Mouse (Mus musculus) stomach, embryonic 14.5 days (tissue): Measurements from ENCODE around the gene Gm1113. TPM values are rescaled to one million over a fixed set of nuclear protein-coding genes. Genes with fewer than 3 reads are reported as not detected.

ENCODE experiments used
- ATAC-seq: fragments of 200-750 bp; cut with Nextera tagmentation; 2 replicates; pipeline ENCODE4 v1.8.0; 2017; ENCODE audit warnings: low read depth, moderate TSS enrichment; ENCODE audit not compliant: insufficient number of reproducible peaks, insufficient read depth, low FRiP score
- H3K27ac ChIP-seq: fragments of 300-500 bp; sonication (generic); 2 replicates; pipeline ENCODE4 v1.5.1; 2014; ENCODE audit warnings: mild to moderate bottlenecking, low read length, moderate library complexity, mixed read lengths
- H3K27me3 ChIP-seq: fragments of 300-500 bp; sonication (generic); 2 replicates; pipeline ENCODE4 v1.6.1; 2014; ENCODE audit warnings: low read length, control low read depth, mixed read lengths; ENCODE audit not compliant: control insufficient read depth, insufficient read depth
- H3K36me3 ChIP-seq: fragments of 300-500 bp; sonication (generic); 2 replicates; pipeline ENCODE4 v1.6.1; 2014; ENCODE audit warnings: mild to moderate bottlenecking, control low read depth, low read length, moderate library complexity, mixed read lengths; ENCODE audit not compliant: control insufficient read depth, insufficient read depth
- H3K4me1 ChIP-seq: fragments of 300-500 bp; sonication (generic); 2 replicates; pipeline ENCODE4 v1.6.1; 2014; ENCODE audit warnings: low read length, control low read depth, mixed read lengths; ENCODE audit not compliant: control insufficient read depth, insufficient read depth
- H3K4me2 ChIP-seq: fragments of 300-500 bp; sonication (generic); replicated peaks from 2 replicates; pipeline ENCODE4 v1.6.1; 2014; ENCODE audit warnings: low read depth, low read length, control low read depth
- H3K4me3 ChIP-seq: fragments of 300-500 bp; sonication (generic); 2 replicates; pipeline ENCODE4 v1.5.1; 2014; ENCODE audit warnings: low read depth, low read length, control low read depth
- H3K9ac ChIP-seq: fragments of 300-500 bp; sonication (generic); replicated peaks from 2 replicates; pipeline ENCODE4 v1.6.1; 2014; ENCODE audit warnings: low read depth, mild to moderate bottlenecking, control low read depth, low read length, moderate library complexity, mixed read lengths
- H3K9me3 ChIP-seq: fragments of 300-500 bp; sonication (generic); 2 replicates; pipeline ENCODE4 v1.6.1; 2016; ENCODE audit warnings: low read depth, low read length, control low read depth; ENCODE audit not compliant: control insufficient read depth
- WGBS: fragments of 180-500 bp; shearing (Covaris S2); extraction: QIAGEN DNeasy Blood & Tissue Kit; methylation state at CpG from one replicate; pipeline ENCODE4 v1.1.7; 2014; 5-methylcytosine and 5-hydroxymethylcytosine counted together
- polyA plus RNA-seq: library from polyadenylated mRNA; unstranded; fragments of >200 nt; fragmentation: Nextera tagmentation; extraction: Ambion mirVana; gene quantifications from 2 replicates; pipeline ENCODE4 v1.2.1, GENCODE M21; 2014

The Gm1113 gene
- polyA plus RNA-seq, 1 experiment from 2014 or later, result not detected

GRCm38 (mm10) chr9:35522821-35523515, 4.9 kb upstream of the Gm1113 start:
- no peak overlapping the region for H3K4me2 ChIP-seq
- H3K36me3 ChIP-seq, result no peaks in the 10 kb centered on the region
- WGBS, result 77% methylated on average over 1 of the region's 1 CpGs
- H3K4me3 ChIP-seq, result no peak overlapping the region
- ATAC-seq, result no peak
- H3K27ac ChIP-seq, result peak overlapping the region; percentile 59
- no peak overlapping the region for H3K9ac ChIP-seq
- H3K4me1 ChIP-seq, result 0 out of 2 replicates have a peak, but pooled peaks cover 6% of the 10 kb centered on the region
- H3K9me3 ChIP-seq, result no peaks in the 10 kb centered on the region
- no peaks in the 10 kb centered on the region for H3K27me3 ChIP-seq

DNA sequence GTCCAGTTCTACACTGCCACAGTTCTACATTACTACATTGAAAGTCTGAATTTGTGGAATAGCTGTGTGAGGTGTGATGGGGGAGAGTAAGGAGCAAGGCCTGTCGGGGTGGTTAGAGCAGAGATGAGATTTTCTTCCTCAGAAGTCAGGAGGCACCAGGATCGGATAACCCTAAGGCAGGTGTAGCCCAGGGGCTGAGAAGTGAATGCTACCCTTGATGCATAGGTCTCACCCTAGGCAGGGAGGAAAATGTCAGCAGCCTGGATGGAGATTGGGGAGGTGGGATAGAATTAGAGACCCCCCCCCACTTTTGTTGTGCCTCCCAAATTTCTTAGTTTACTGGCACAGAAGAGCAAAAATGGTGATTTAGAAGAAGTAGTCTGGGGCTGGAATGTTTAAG, 4.2 kb upstream of the Gm1113 start:
- H3K4me3 ChIP-seq, result no peak overlapping the region
- no peaks in the 10 kb centered on the region for H3K36me3 ChIP-seq
- H3K27ac ChIP-seq, result no peak overlapping the region
- WGBS, result 73% methylated on average over 2 of the region's 2 CpGs
- no peak overlapping the region for H3K9ac ChIP-seq
- ATAC-seq, result no peak
- no peak overlapping the region for H3K4me2 ChIP-seq
- no peaks in the 10 kb centered on the region for H3K9me3 ChIP-seq
- no peaks in the 10 kb centered on the region for H3K27me3 ChIP-seq
- H3K4me1 ChIP-seq, result 0 out of 2 replicates have a peak, but pooled peaks cover 6% of the 10 kb centered on the region

DNA sequence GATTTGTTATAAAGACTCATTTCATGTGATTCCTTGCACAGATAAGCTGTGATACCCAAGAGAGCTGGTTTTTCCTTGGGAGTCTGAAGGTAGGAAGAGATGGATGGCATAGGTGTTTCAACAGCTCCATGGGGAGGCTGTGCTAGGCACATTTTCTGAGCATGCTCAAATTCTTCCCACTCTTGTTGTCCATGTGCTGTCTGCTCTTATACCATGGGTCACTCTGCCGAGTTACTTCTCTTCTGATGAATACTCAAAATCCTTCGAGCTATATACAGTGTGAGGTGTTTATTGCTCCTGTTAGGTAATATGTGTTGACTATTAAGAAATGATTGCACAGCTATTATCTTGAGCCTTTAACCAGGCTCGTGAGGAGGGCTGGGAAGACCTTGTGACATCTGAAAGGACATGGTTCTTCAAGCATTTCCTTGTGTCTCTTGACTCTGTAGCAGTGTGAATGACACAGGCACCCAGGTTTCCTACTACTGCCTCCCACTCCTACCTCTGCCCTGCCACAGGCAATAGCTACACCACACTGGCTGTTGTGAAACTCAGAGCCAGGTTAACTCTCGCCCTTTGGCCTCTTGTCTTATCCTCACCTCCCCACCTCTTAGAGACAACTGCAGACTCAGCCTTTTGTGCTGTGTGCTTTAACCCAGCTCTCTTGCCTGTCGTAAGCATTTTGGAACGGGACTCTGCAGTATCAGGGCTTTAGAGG, 2.7 kb upstream of the Gm1113 start:
- no peak overlapping the region for H3K4me2 ChIP-seq
- H3K27me3 ChIP-seq, result no peaks in the 10 kb centered on the region
- 0 out of 2 replicates have a peak, but pooled peaks cover 6% of the 10 kb centered on the region for H3K4me1 ChIP-seq
- H3K36me3 ChIP-seq, result no peaks in the 10 kb centered on the region
- no peaks in the 10 kb centered on the region for H3K9me3 ChIP-seq
- no peak for ATAC-seq
- no peak overlapping the region for H3K4me3 ChIP-seq
- H3K27ac ChIP-seq, result no peak overlapping the region
- WGBS, result 79% methylated on average over 6 of the region's 6 CpGs
- H3K9ac ChIP-seq, result no peak overlapping the region

DNA sequence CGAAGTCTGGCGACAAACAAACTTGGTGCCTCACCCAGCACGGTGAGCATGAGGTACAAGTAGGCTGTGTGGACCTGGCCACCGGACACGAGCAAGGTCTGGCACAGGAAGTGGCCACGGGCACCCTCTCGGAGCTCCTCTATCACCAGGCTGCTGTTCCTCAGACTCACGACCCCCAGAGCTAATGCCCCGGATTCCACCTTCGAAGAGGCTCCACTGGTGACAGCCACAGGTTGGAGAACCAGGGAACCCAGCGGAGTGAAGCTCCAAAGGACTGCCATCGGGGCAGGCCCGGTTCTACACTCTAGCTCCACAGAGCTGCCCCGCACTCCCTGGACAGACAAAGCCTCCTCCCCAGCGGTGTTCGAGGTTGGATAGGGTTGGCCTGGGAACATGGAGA, 1.4 kb downstream of the Gm1113 start:
- no peak for ATAC-seq
- 88% methylated on average over 16 of the region's 16 CpGs for WGBS
- Histone ChIP-seq H3K36me3 (no peaks in the 10 kb centered on the region), H3K4me2 (no peak overlapping the region), H3K9me3 (no peaks in the 10 kb centered on the region), H3K27ac (no peak overlapping the region), H3K9ac (no peak overlapping the region), H3K4me1 (0 out of 2 replicates have a peak, but pooled peaks cover 6% of the 10 kb centered on the region), H3K4me3 (no peak overlapping the region), H3K27me3 (no peaks in the 10 kb centered on the region)

DNA sequence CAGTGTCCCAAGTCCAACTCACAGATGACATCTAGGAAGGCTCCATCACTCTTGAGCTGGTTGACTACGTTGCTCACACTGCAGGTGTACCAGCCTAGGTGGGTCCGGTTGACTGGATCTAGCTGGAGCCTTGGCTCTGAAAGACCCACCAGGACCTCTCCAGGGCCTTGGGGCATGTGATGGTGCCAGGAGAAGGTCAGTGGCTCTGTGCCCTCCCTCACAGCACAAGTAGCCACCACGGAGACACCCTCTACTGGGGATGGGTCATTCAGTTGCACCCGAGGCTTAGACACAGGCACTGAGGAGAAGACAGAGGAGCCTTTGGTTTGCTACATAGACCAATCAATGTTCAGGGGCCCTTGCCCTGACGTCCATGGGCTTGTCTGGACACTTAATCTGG, 1.9 kb downstream of the Gm1113 start:
- 81% methylated on average over 5 of the region's 5 CpGs for WGBS
- ATAC-seq, result no peak
- Histone ChIP-seq H3K4me1 (0 out of 2 replicates have a peak, but pooled peaks cover 1% of the 10 kb centered on the region), H3K4me3 (no peak overlapping the region), H3K4me2 (no peak overlapping the region), H3K27ac (no peak overlapping the region), H3K9me3 (no peaks in the 10 kb centered on the region), H3K9ac (no peak overlapping the region), H3K27me3 (no peaks in the 10 kb centered on the region), H3K36me3 (no peaks in the 10 kb centered on the region)

GRCm38 (mm10) chr9:35513900-35514299, 4.2 kb downstream of the Gm1113 start:
- Histone ChIP-seq H3K27ac (no peak overlapping the region), H3K4me3 (no peak overlapping the region), H3K36me3 (no peaks in the 10 kb centered on the region), H3K4me2 (no peak overlapping the region), H3K27me3 (no peaks in the 10 kb centered on the region), H3K4me1 (no peaks in the 10 kb centered on the region), H3K9ac (no peak overlapping the region), H3K9me3 (no peaks in the 10 kb centered on the region)
- WGBS, result 92% methylated on average over 4 of the region's 4 CpGs
- ATAC-seq, result 0 out of 2 replicates have a peak, but pooled peaks have one; percentile 43

- H3K4me2 ChIP-seq, result no peak overlapping the region
- no peaks in the 10 kb centered on the region; the same call in 1 of the 2 replicates for H3K36me3 ChIP-seq
- WGBS, result 45% methylated on average over 8 of the region's 8 CpGs
- H3K9ac ChIP-seq, result no peak overlapping the region
- no peak overlapping the region for H3K4me3 ChIP-seq
- H3K27me3 ChIP-seq, result no peaks in the 10 kb centered on the region
- 0 out of 2 replicates have a peak, but pooled peaks cover 3% of the 10 kb centered on the region for H3K4me1 ChIP-seq
- ATAC-seq, result peak; percentile 38; the same call in 1 of the 2 replicates
- H3K9me3 ChIP-seq, result no peaks in the 10 kb centered on the region
- H3K27ac ChIP-seq, result peak overlapping the region; percentile 21
Observed at GRCm38 (mm10) chr9:35508234-35508633, 9.8 kb downstream of the Gm1113 start.

DNA sequence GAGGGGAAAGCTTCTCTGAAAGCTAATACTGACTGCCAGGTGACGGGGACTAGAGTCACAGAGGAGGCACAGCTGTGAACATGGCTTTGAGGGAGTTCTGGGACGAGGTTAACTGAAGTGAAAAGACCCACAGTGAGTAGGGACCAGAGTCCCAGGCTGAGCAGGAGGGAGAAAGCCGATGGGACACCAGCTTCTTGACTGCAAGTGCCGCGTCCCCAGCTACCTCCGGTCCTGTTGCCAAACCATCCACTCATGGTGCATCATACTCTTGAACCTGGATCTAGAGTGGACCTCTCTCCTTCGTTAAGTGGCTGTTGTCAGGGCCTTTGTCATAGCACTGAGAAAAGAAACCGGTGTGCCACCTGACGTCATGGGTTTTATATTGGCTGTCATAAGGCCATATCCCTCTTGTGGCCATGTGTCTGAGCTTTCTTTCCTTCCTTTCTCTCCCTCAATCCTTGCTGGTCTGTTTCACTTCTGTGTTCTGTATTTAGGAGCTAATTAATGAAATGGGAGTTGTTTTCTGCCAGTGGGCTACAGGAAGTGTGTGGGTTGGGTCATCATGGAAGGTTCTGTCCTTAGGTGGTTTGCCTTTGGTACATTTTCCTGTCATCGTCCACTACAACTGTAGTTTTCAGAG, 15.6 kb downstream of the Gm1113 start:
- WGBS, result 93% methylated on average over 10 of the region's 10 CpGs
- H3K27ac ChIP-seq, result no peak overlapping the region
- no peaks in the 10 kb centered on the region for H3K4me1 ChIP-seq
- no peaks in the 10 kb centered on the region for H3K9me3 ChIP-seq
- H3K4me2 ChIP-seq, result no peak overlapping the region
- no peak overlapping the region for H3K4me3 ChIP-seq
- H3K36me3 ChIP-seq, result peaks cover 2% of the 10 kb centered on the region
- no peak for ATAC-seq
- H3K9ac ChIP-seq, result no peak overlapping the region
- H3K27me3 ChIP-seq, result no peaks in the 10 kb centered on the region
